Mouse (Mus musculus): ENCODE results near the gene Reep3.
A peak's percentile ranks its signal among the peaks of the same experiment; 100 is the strongest.
"Not testable (repeated sequence)": the region's sequence is repeated elsewhere in the genome, so short reads cannot be mapped to it uniquely, and the experiment has no call there.

Reep3 gene

GRCm38 (mm10) chr10:67096621-67097436 lies at the start of gene Reep3:
Gene Reep3, minus strand, starts transcription at chr10:67096945.
- DNase-seq (ENCODE audit: low spot score in 2 of 2), result peak; percentile 77 to 81

- DNase-seq (ENCODE audit: low spot score in 2 of 2), result no peak
Observed at GRCm38 (mm10) chr10:67145623-67146022, 48.9 kb upstream of the Reep3 start.

- DNase-seq (ENCODE audit: low spot score in 2 of 2), result no peak
Observed at GRCm38 (mm10) chr10:67144269-67144668, 47.5 kb upstream of the Reep3 start.

- no peak for DNase-seq (ENCODE audit: low spot score in 2 of 2)
Observed at GRCm38 (mm10) chr10:67143661-67144060, 46.9 kb upstream of the Reep3 start.

- DNase-seq (ENCODE audit: low spot score in 2 of 2), result no peak
Observed at GRCm38 (mm10) chr10:67137437-67137836, 40.7 kb upstream of the Reep3 start.

GRCm38 (mm10) chr10:67134322-67134721 lies 37.6 kb upstream of the Reep3 start:
- DNase-seq (ENCODE audit: low spot score in 2 of 2), result no peak

- DNase-seq (ENCODE audit: low spot score in 2 of 2), result no peak
Observed at GRCm38 (mm10) chr10:67131709-67132108, 35.0 kb upstream of the Reep3 start.

- DNase-seq (ENCODE audit: low spot score in 2 of 2), result no peak
Observed at GRCm38 (mm10) chr10:67129531-67129930, 32.8 kb upstream of the Reep3 start.

GRCm38 (mm10) chr10:67126859-67127758 lies 30.4 kb upstream of the Reep3 start:
- DNase-seq (ENCODE audit: low spot score in 2 of 2), result peak in 1 of 2 experiments; percentile 45

- peak; percentile 61 to 77 for DNase-seq (ENCODE audit: low spot score in 2 of 2)
Observed at GRCm38 (mm10) chr10:67126061-67126858, 29.5 kb upstream of the Reep3 start.

GRCm38 (mm10) chr10:67124156-67124555 lies 27.4 kb upstream of the Reep3 start:
- DNase-seq (ENCODE audit: low spot score in 2 of 2), result no peak

- DNase-seq (ENCODE audit: low spot score in 2 of 2), result no peak
Observed at GRCm38 (mm10) chr10:67123756-67124155, 27.0 kb upstream of the Reep3 start.

- DNase-seq (ENCODE audit: low spot score in 2 of 2), result no peak
Observed at GRCm38 (mm10) chr10:67120640-67121039, 23.9 kb upstream of the Reep3 start.

GRCm38 (mm10) chr10:67120180-67120579 lies 23.4 kb upstream of the Reep3 start:
- peak in 1 of 2 experiments; percentile 38 for DNase-seq (ENCODE audit: low spot score in 2 of 2)

GRCm38 (mm10) chr10:67119291-67119690 lies 22.5 kb upstream of the Reep3 start:
- DNase-seq (ENCODE audit: low spot score in 2 of 2), result no peak

- DNase-seq (ENCODE audit: low spot score in 2 of 2), result no peak
Observed at GRCm38 (mm10) chr10:67116251-67116650, 19.5 kb upstream of the Reep3 start.

- DNase-seq (ENCODE audit: low spot score in 2 of 2), result peak; percentile 58 to 60
Observed at GRCm38 (mm10) chr10:67115666-67116091, 18.9 kb upstream of the Reep3 start.

GRCm38 (mm10) chr10:67115115-67115514 lies 18.4 kb upstream of the Reep3 start:
- DNase-seq (ENCODE audit: low spot score in 2 of 2), result peak; percentile 67 to 77

GRCm38 (mm10) chr10:67113833-67114232 lies 17.1 kb upstream of the Reep3 start:
- no peak for DNase-seq (ENCODE audit: low spot score in 2 of 2)

- DNase-seq (ENCODE audit: low spot score in 2 of 2), result not testable (repeated sequence)
Observed at GRCm38 (mm10) chr10:67112967-67113366, 16.2 kb upstream of the Reep3 start.

GRCm38 (mm10) chr10:67111799-67112177 lies 15.0 kb upstream of the Reep3 start:
- no peak for DNase-seq (ENCODE audit: low spot score in 2 of 2)

Measured in heart, adult 9 months (tissue).